Mouse (Mus musculus): Measurements from ENCODE around the gene Arfip2. TPM values are rescaled to one million over a fixed set of nuclear protein-coding genes. Genes with fewer than 3 reads are reported as not detected.

The Arfip2 gene
- polyA plus RNA-seq, 1 experiment from 2014 or later, result 85.3 TPM

GRCm38 (mm10) chr7:105633127-105633800 is 7.0 kb downstream of the Arfip2 start, which contains the start of gene Trim3:
Trim3 (minus strand) TSS chr7:105633571.
- Histone ChIP-seq H3K27ac (peak within 1 kb of the TSS; percentile 63), H3K27me3 (no peaks in the 10 kb centered on the region), H3K9ac (peak within 1 kb of the TSS; percentile 82), H3K4me3 (peak within 1 kb of the TSS; percentile 81), H3K9me3 (no peaks in the 10 kb centered on the region), H3K36me3 (peaks cover 29% of the 10 kb centered on the region), H3K4me1 (peaks cover 23% of the 10 kb centered on the region), H3K4me2 (replicated peaks) (peak within 1 kb of the TSS; percentile 74)
- WGBS, result under 1% methylated on average over 69 of the region's 71 CpGs
- peak; percentile 87 for ATAC-seq (ENCODE audit: insufficient number of reproducible peaks, insufficient read depth, low FRiP score, low TSS enrichment)

- peaks cover 23% of the 10 kb centered on the region for H3K4me1 ChIP-seq
- peak overlapping the region; percentile 81 for H3K4me3 ChIP-seq
- 0 out of 2 replicates have a peak overlapping the region, but pooled peaks have one; percentile 50 for H3K27ac ChIP-seq
- no peak; the same call in 1 of the 2 replicates for ATAC-seq (ENCODE audit: insufficient number of reproducible peaks, insufficient read depth, low FRiP score, low TSS enrichment)
- peaks cover 22% of the 10 kb centered on the region for H3K36me3 ChIP-seq
- no peaks in the 10 kb centered on the region for H3K27me3 ChIP-seq
- peak overlapping the region; percentile 74 for H3K4me2 ChIP-seq (replicated peaks)
- peak overlapping the region; percentile 82 for H3K9ac ChIP-seq
- WGBS, result 16% methylated on average over 4 of the region's 4 CpGs
- H3K9me3 ChIP-seq, result no peaks in the 10 kb centered on the region
These were observed 7.7 kb downstream of the Arfip2 start for GRCm38 (mm10) chr7:105632551-105632972.

DNA sequence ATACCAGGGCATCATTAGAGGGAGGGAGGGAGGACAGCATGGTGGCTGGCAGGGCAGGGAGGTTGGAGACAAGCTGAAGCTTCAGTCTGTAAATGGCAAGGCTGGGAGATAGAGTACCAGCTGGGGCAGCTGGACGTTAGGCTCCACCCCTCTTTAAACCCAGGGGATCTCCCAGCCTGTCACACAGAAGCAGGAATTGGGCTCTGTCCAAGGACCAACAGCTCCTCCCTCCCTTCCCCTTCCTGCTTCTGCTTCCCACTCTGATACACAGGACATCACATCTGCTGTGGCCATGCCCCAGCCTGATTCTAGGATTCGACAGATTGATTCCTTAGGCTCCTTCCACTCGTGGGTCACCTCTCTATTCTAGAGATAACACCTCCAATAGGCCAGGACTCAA is 11.6 kb downstream of the Arfip2 start:
- Histone ChIP-seq H3K27me3 (no peaks in the 10 kb centered on the region), H3K4me3 (no peak overlapping the region), H3K4me2 (replicated peaks) (no peak overlapping the region), H3K9ac (no peak overlapping the region), H3K27ac (no peak overlapping the region), H3K4me1 (peaks cover 16% of the 10 kb centered on the region), H3K36me3 (peaks cover 10% of the 10 kb centered on the region), H3K9me3 (no peaks in the 10 kb centered on the region)
- WGBS, result 34% methylated on average over 3 of the region's 3 CpGs
- no peak for ATAC-seq (ENCODE audit: insufficient number of reproducible peaks, insufficient read depth, low FRiP score, low TSS enrichment)

DNA sequence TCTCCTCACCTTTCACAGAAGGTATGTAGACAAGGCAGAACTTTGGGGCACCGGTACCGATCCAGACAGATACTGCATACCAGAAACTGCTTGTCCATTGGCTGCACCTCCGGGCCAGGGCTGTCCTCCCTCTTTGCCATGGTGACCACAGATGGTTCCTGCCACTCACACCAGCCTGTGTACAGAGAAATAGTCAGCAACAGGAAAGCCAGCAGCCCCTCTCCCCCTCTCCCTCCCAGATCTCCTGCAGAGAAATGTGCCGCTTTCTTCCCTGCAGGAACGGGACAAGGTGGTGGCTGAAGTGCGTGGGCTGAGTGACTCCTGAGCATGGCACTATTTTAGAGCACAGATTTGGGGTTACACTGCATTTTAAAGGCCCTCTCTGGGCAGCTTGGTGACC is 14.8 kb downstream of the Arfip2 start:
- 79% methylated on average over 6 of the region's 6 CpGs for WGBS
- Histone ChIP-seq H3K4me1 (peaks cover 12% of the 10 kb centered on the region; the same call in 1 of the 2 replicates), H3K4me3 (no peak overlapping the region), H3K27ac (no peak overlapping the region), H3K4me2 (replicated peaks) (no peak overlapping the region), H3K36me3 (peaks cover 22% of the 10 kb centered on the region), H3K9me3 (no peaks in the 10 kb centered on the region), H3K27me3 (no peaks in the 10 kb centered on the region), H3K9ac (no peak overlapping the region)
- ATAC-seq (ENCODE audit: insufficient number of reproducible peaks, insufficient read depth, low FRiP score, low TSS enrichment), result no peak

GRCm38 (mm10) chr7:105621646-105622292 is 18.4 kb downstream of the Arfip2 start:
- no peak for ATAC-seq (ENCODE audit: insufficient number of reproducible peaks, insufficient read depth, low FRiP score, low TSS enrichment)
- 66% methylated on average over 8 of the region's 8 CpGs for WGBS
- Histone ChIP-seq H3K4me3 (no peak overlapping the region), H3K4me1 (0 out of 2 replicates have a peak, but pooled peaks cover 4% of the 10 kb centered on the region), H3K9me3 (no peaks in the 10 kb centered on the region), H3K4me2 (replicated peaks) (no peak overlapping the region; the same call in 1 of the 2 replicates), H3K27me3 (no peaks in the 10 kb centered on the region), H3K9ac (no peak overlapping the region), H3K27ac (0 out of 2 replicates have a peak overlapping the region, but pooled peaks have one; percentile 41), H3K36me3 (peaks cover 53% of the 10 kb centered on the region)

- Histone ChIP-seq H3K9me3 (no peaks in the 10 kb centered on the region), H3K4me1 (0 out of 2 replicates have a peak, but pooled peaks cover 4% of the 10 kb centered on the region), H3K4me2 (replicated peaks) (no peak overlapping the region), H3K4me3 (no peak overlapping the region), H3K27me3 (no peaks in the 10 kb centered on the region), H3K9ac (no peak overlapping the region), H3K36me3 (peaks cover 60% of the 10 kb centered on the region), H3K27ac (no peak overlapping the region)
- no peak for ATAC-seq (ENCODE audit: insufficient number of reproducible peaks, insufficient read depth, low FRiP score, low TSS enrichment)
- 76% methylated on average over 4 of the region's 4 CpGs for WGBS
These were observed 19.2 kb downstream of the Arfip2 start for GRCm38 (mm10) chr7:105621053-105621452.

GRCm38 (mm10) chr7:105619701-105620100 is 20.5 kb downstream of the Arfip2 start:
- no peaks in the 10 kb centered on the region for H3K9me3 ChIP-seq
- H3K27ac ChIP-seq, result no peak overlapping the region
- peaks cover 72% of the 10 kb centered on the region for H3K36me3 ChIP-seq
- H3K4me3 ChIP-seq, result no peak overlapping the region
- H3K4me1 ChIP-seq, result 0 out of 2 replicates have a peak, but pooled peaks cover 4% of the 10 kb centered on the region
- 77% methylated on average over 3 of the region's 3 CpGs for WGBS
- no peaks in the 10 kb centered on the region for H3K27me3 ChIP-seq
- ATAC-seq (ENCODE audit: insufficient number of reproducible peaks, insufficient read depth, low FRiP score, low TSS enrichment), result no peak
- H3K4me2 ChIP-seq (replicated peaks), result no peak overlapping the region
- H3K9ac ChIP-seq, result no peak overlapping the region

- Histone ChIP-seq H3K9ac (no peak overlapping the region), H3K36me3 (peaks cover 75% of the 10 kb centered on the region), H3K4me1 (0 out of 2 replicates have a peak, but pooled peaks cover 4% of the 10 kb centered on the region), H3K9me3 (no peaks in the 10 kb centered on the region), H3K4me3 (no peak overlapping the region), H3K4me2 (replicated peaks) (no peak overlapping the region), H3K27me3 (no peaks in the 10 kb centered on the region), H3K27ac (no peak overlapping the region)
- WGBS, result 96% methylated on average over 22 of the region's 22 CpGs
- ATAC-seq (ENCODE audit: insufficient number of reproducible peaks, insufficient read depth, low FRiP score, low TSS enrichment), result no peak
These were observed 22.4 kb downstream of the Arfip2 start for GRCm38 (mm10) chr7:105617810-105618209.

GRCm38 (mm10) chr7:105616561-105616960 is 23.7 kb downstream of the Arfip2 start:
- no peaks in the 10 kb centered on the region for H3K9me3 ChIP-seq
- 81% methylated on average over 6 of the region's 6 CpGs for WGBS
- no peak overlapping the region for H3K4me3 ChIP-seq
- ATAC-seq (ENCODE audit: insufficient number of reproducible peaks, insufficient read depth, low FRiP score, low TSS enrichment), result no peak
- H3K9ac ChIP-seq, result no peak overlapping the region
- peaks cover 87% of the 10 kb centered on the region for H3K36me3 ChIP-seq
- H3K4me1 ChIP-seq, result 0 out of 2 replicates have a peak, but pooled peaks cover 2% of the 10 kb centered on the region
- H3K27ac ChIP-seq, result no peak overlapping the region
- no peaks in the 10 kb centered on the region for H3K27me3 ChIP-seq
- H3K4me2 ChIP-seq (replicated peaks), result no peak overlapping the region

DNA sequence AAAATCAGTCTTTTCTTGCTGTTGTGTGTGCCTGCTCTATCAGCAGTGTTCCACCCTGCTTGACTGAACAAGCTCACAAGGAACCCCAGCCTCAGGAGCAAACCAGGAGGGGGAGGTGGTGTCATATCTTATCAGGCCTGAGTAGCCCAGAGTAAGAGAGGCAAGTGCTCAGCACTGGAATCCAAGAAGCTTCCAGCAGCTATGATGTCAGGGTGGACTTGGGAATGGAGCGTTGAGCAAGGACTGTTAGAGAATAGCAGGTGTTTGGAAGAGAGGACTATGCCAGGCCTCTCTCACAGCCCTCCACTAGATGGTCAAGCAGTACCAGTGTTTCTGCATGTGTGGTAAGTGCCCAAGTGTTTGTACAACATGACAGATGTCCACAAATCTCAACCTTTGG is 24.5 kb downstream of the Arfip2 start:
- Histone ChIP-seq H3K27me3 (no peaks in the 10 kb centered on the region), H3K36me3 (peaks cover 90% of the 10 kb centered on the region), H3K27ac (no peak overlapping the region), H3K4me2 (replicated peaks) (no peak overlapping the region), H3K9ac (no peak overlapping the region), H3K9me3 (no peaks in the 10 kb centered on the region), H3K4me1 (no peaks in the 10 kb centered on the region), H3K4me3 (no peak overlapping the region)
- 82% methylated on average over 1 of the region's 1 CpGs for WGBS
- ATAC-seq (ENCODE audit: insufficient number of reproducible peaks, insufficient read depth, low FRiP score, low TSS enrichment), result no peak

DNA sequence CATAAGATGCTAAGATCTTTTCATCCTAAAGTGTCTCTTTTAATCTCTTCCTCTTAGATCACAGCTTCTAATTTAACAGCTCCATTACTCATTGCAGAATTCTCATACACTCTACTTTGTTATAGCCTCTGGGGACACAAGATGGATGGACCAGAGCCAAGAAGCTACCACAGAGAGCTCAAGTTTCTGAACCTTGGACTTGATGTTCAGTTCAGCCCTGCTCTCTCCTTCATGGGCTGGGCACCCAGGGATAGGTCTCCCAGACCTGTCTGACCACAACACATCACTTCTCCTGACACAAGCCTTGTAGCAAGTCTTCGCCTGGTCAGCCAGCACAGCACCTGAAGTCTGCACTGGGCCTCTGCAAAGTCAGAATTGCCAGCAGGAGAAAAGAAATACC is 25.8 kb downstream of the Arfip2 start:
- Histone ChIP-seq H3K4me3 (no peak overlapping the region), H3K36me3 (peaks cover 93% of the 10 kb centered on the region), H3K27me3 (no peaks in the 10 kb centered on the region), H3K27ac (no peak overlapping the region), H3K4me2 (replicated peaks) (no peak overlapping the region), H3K4me1 (no peaks in the 10 kb centered on the region), H3K9me3 (no peaks in the 10 kb centered on the region), H3K9ac (no peak overlapping the region)
- ATAC-seq (ENCODE audit: insufficient number of reproducible peaks, insufficient read depth, low FRiP score, low TSS enrichment), result no peak
- WGBS, result 90% methylated on average over 1 of the region's 1 CpGs

DNA sequence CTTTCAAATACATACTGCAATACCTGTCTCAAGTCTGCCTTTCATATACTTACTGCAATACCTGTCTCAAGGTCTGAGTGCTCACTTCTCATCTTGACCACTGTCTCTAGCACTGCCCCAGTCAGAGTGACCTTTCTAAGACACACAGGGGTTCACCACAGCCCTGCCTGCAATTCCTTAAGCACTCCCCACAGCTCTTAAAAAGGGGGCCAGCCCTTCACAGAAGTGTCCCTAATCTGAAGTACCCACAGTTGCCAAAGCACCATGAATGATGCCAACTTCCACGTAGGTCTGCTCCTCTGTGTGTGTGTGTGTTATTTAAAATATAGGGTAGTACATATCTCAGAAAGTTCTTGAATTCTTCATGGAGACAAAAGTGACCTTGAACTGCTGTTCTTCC is 28.4 kb downstream of the Arfip2 start:
- WGBS, result 97% methylated on average over 1 of the region's 1 CpGs

More for the DNA sequence above, 28.4 kb downstream of the Arfip2 start:
- ATAC-seq (ENCODE audit: insufficient number of reproducible peaks, insufficient read depth, low FRiP score, low TSS enrichment), result no peak
- Histone ChIP-seq H3K4me1 (no peaks in the 10 kb centered on the region), H3K9ac (no peak overlapping the region), H3K27me3 (no peaks in the 10 kb centered on the region), H3K9me3 (no peaks in the 10 kb centered on the region), H3K4me2 (replicated peaks) (no peak overlapping the region), H3K27ac (no peak overlapping the region), H3K4me3 (no peak overlapping the region), H3K36me3 (peaks cover 68% of the 10 kb centered on the region)

Data from embryonic facial prominence, embryonic 12.5 days (tissue).